Mouse (Mus musculus) ES-E14 (cell line): Measurements from ENCODE around the gene Scarf1. TPM values are rescaled to one million over a fixed set of nuclear protein-coding genes. Genes with fewer than 3 reads are reported as not detected.

Experiments used
- DNase-seq: peaks from one replicate; pipeline ENCODE4 v3.0.0-alpha.2; 2013; ENCODE audit warnings: low read depth, low spot score
- H3K27ac ChIP-seq: 2 replicates; pipeline ENCODE4 v1.5.1; 2012; ENCODE audit warnings: low read depth, mild to moderate bottlenecking, low read length, moderate library complexity, mixed read lengths; ENCODE audit not compliant: poor library complexity, insufficient read depth, severe bottlenecking
- H3K36me3 ChIP-seq: 2 replicates; pipeline ENCODE4 v1.6.1; 2012; ENCODE audit warnings: mild to moderate bottlenecking, low read length, moderate library complexity, mixed read lengths; ENCODE audit not compliant: control insufficient read depth, poor library complexity, insufficient read depth, severe bottlenecking
- H3K4me1 ChIP-seq, 2 experiments: fragments of 150-350 bp in 1 of 2; sonication (generic) in 1 of 2; 2 replicates each; pipeline ENCODE4 v1.6.1; 2012; ENCODE audit warnings: low read length in 2 of 2, mild to moderate bottlenecking in 1 of 2, mixed read lengths in 1 of 2; ENCODE audit not compliant: control insufficient read depth in 2 of 2, insufficient read depth in 2 of 2, poor library complexity in 1 of 2
- H3K4me3 ChIP-seq, 2 experiments: fragments of 150-350 bp in 1 of 2; sonication (generic) in 1 of 2; 2 replicates each; pipeline ENCODE4 v1.5.1; 2012; ENCODE audit warnings: low read length in 2 of 2, low read depth in 1 of 2, mild to moderate bottlenecking in 1 of 2, mixed read lengths in 1 of 2; ENCODE audit not compliant: insufficient read depth in 1 of 2, poor library complexity in 1 of 2, severe bottlenecking in 1 of 2
- H3K9ac ChIP-seq: 2 replicates; pipeline ENCODE4 v1.6.1; 2012; ENCODE audit warnings: low read depth, mild to moderate bottlenecking, low read length, mixed read lengths; ENCODE audit not compliant: poor library complexity, insufficient read depth, severe bottlenecking
- H3K9me3 ChIP-seq: fragments of 150-350 bp; sonication (generic); 2 replicates; pipeline ENCODE4 v1.6.1; 2012; ENCODE audit warnings: low read depth, mild to moderate bottlenecking, low read length; ENCODE audit not compliant: control insufficient read depth, insufficient read depth
- CHD2 ChIP-seq: IDR thresholded peaks from 2 replicates; pipeline ENCODE4 v1.6.1; 2014; ENCODE audit warnings: mild to moderate bottlenecking, low read depth, low read length, inconsistent platforms
- HCFC1 ChIP-seq: IDR thresholded peaks from 2 replicates; pipeline ENCODE4 v1.6.1; 2012; ENCODE audit warnings: low read length, inconsistent platforms, borderline replicate concordance; ENCODE audit not compliant: insufficient read depth
- MAFK ChIP-seq: IDR thresholded peaks from 2 replicates; pipeline ENCODE4 v1.6.1; 2014; ENCODE audit warnings: mild to moderate bottlenecking, low read depth, low read length, inconsistent platforms; ENCODE audit not compliant: insufficient read depth
- ZC3H11A ChIP-seq: IDR thresholded peaks from 2 replicates; pipeline ENCODE4 v1.6.1; 2012; ENCODE audit warnings: low read depth, mild to moderate bottlenecking, inconsistent platforms, low read length, borderline replicate concordance
- ZNF384 ChIP-seq: IDR thresholded peaks from 2 replicates; pipeline ENCODE4 v1.6.1; 2012; ENCODE audit warnings: low read depth, low read length, inconsistent platforms
- in situ Hi-C, 2 experiments: fragments of 600-800 bp; cut with MboI; formaldehyde crosslinking; loops; one replicate each; pipeline ENCODE4 v1.15.1; 2025; ENCODE audit warnings: low sequenced_read_pairs in 2 of 2, inconsistent platforms in 1 of 2; ENCODE audit not compliant: unreplicated experiment in 2 of 2
- total RNA-seq: library from RNA; depleted of rRNA; stranded (reverse); fragments of 300-350 nt; gene quantifications from 2 replicates; pipeline ENCODE4 v1.2.3, GENCODE M21; 2012

The Scarf1 gene
- total RNA-seq, 1 experiment: 3.1 TPM

GRCm38 (mm10) chr11:75470675-75471074 lies 42.7 kb upstream of the Scarf1 start:
- no peak for DNase-seq
- H3K36me3 ChIP-seq: no peaks in the 10 kb centered on the region
- no peaks in the 10 kb centered on the region for H3K9me3 ChIP-seq
- H3K27ac ChIP-seq: no peak overlapping the region
- TF ChIP-seq MAFK: no peak
- TF ChIP-seq ZC3H11A: no peak
- no peak for TF ChIP-seq HCFC1
- TF ChIP-seq ZNF384: no peak
- TF ChIP-seq CHD2: no peak
- no peak overlapping the region for H3K9ac ChIP-seq
- H3K4me3 ChIP-seq: no peak overlapping the region
- H3K4me1 ChIP-seq: peaks cover 2 to 7% of the 10 kb centered on the region in 2 experiments; a peak in 1 of 4 replicates
- in situ Hi-C loops: no loop called here

GRCm38 (mm10) chr11:75472469-75473081 lies 40.8 kb upstream of the Scarf1 start:
- TF ChIP-seq ZNF384 (no peak), ZC3H11A (no peak), HCFC1 (no peak), CHD2 (no peak), MAFK (no peak)
- no peak overlapping the region for H3K27ac ChIP-seq
- no peak overlapping the region for H3K4me3 ChIP-seq
- H3K4me1 ChIP-seq: peaks cover under 1 to 7% of the 10 kb centered on the region in 2 experiments; a peak in 1 of 4 replicates
- no peaks in the 10 kb centered on the region for H3K9me3 ChIP-seq
- H3K9ac ChIP-seq: no peak overlapping the region
- DNase-seq: no peak
- in situ Hi-C loops: no loop called here
- H3K36me3 ChIP-seq: no peaks in the 10 kb centered on the region

- Histone ChIP-seq H3K9ac (no peak overlapping the region), H3K27ac (no peak overlapping the region), H3K4me3 (no peak overlapping the region), H3K9me3 (no peaks in the 10 kb centered on the region), H3K36me3 (no peaks in the 10 kb centered on the region), H3K4me1 (peaks cover 0 to 7% of the 10 kb centered on the region in 2 experiments; a peak in 1 of 4 replicates)
- no peak for DNase-seq
- in situ Hi-C loops: no loop called here
- no peak for TF ChIP-seq ZC3H11A
- no peak for TF ChIP-seq HCFC1
- TF ChIP-seq MAFK: no peak
- no peak for TF ChIP-seq ZNF384
- TF ChIP-seq CHD2: no peak
Observed at GRCm38 (mm10) chr11:75473376-75473775, 40.0 kb upstream of the Scarf1 start.

- in situ Hi-C loops: loop anchor here in 1 of 2 experiments (25.0 kb wide), 1 partner anchor 824 kb away; no protein-coding TSS in a partner anchor
- Histone ChIP-seq H3K27ac (no peak overlapping the region), H3K36me3 (peaks cover 21% of the 10 kb centered on the region), H3K4me3 (peak overlapping the region in 1 of 2 experiments; percentile 98; a peak in 2 of 4 replicates), H3K4me1 (peaks cover 2 to 4% of the 10 kb centered on the region in 2 experiments; a peak in 3 of 4 replicates), H3K9me3 (no peaks in the 10 kb centered on the region), H3K9ac (no peak overlapping the region; the same call in 1 of the 2 replicates)
- DNase-seq: no peak
- TF ChIP-seq MAFK: no peak
- TF ChIP-seq ZNF384: no peak
- no peak for TF ChIP-seq CHD2
- TF ChIP-seq HCFC1: no peak
- no peak for TF ChIP-seq ZC3H11A
Observed at GRCm38 (mm10) chr11:75486192-75486591, 27.1 kb upstream of the Scarf1 start.
